Mouse (Mus musculus): ENCODE measurements at regions not wholly inside any gene's neighbourhood (a gene's known extent, or its start where the extent isn't known, plus 50 kb on each side); places are given as distances from the start of the nearest gene placed in this dataset.
A peak's percentile ranks its signal among the peaks of the same experiment; 100 is the strongest.

GRCm38 (mm10) chr5:54827076-54827475 lies 828.8 kb downstream of the Stim2 start:
- no peaks in the 10 kb centered on the region for H3K36me3 ChIP-seq (replicated peaks; ENCODE audit: control insufficient read depth, insufficient read depth, low read length)
- H3K4me2 ChIP-seq (ENCODE audit: low read depth, low read length), result no peak overlapping the region
- no peak overlapping the region for H3K9ac ChIP-seq (replicated peaks; ENCODE audit: low read depth, low read length)
- DNase-seq (ENCODE audit: low spot score) (no peak), ATAC-seq (ENCODE audit: insufficient read depth, low read depth) (no peak)
- H3K4me1 ChIP-seq (ENCODE audit: control insufficient read depth, insufficient read depth), result no peaks in the 10 kb centered on the region
- H3K27me3 ChIP-seq (ENCODE audit: control insufficient read depth, insufficient read depth, low read length), result no peaks in the 10 kb centered on the region
- TF ChIP-seq CTCF (IDR thresholded peaks at IDR 0.05; ENCODE audit: low read depth) (peak; percentile 38), EP300 (IDR thresholded peaks at IDR 0.05; ENCODE audit: low read depth) (no peak)
- WGBS, result 72% methylated on average over 2 of the region's 2 CpGs
- H3K9me3 ChIP-seq (replicated peaks; ENCODE audit: control insufficient read depth, low read length), result no peaks in the 10 kb centered on the region
- no peak overlapping the region for H3K27ac ChIP-seq (ENCODE audit: low read depth)
- no peak overlapping the region for H3K4me3 ChIP-seq (ENCODE audit: low read depth, low read length)

Data from heart, postnatal 0 days (tissue).